Mouse (Mus musculus): Measurements from ENCODE around the gene Bcr.
"Not testable (repeated sequence)": the region's sequence is repeated elsewhere in the genome, so short reads cannot be mapped to it uniquely, and the experiment has no call there.

Bcr gene

GRCm38 (mm10) chr10:75060217-75060842, at the start of gene Bcr:
TSS of gene Bcr (plus strand) at chr10:75060592.
- in situ Hi-C loops (cut with MboI; ENCODE audit: unreplicated experiment in 2 of 2): loop anchor here (10.0 to 25.0 kb wide), 2 partner anchors 74 to 427 kb away; no protein-coding TSS in a partner anchor

- in situ Hi-C loops (cut with MboI; ENCODE audit: unreplicated experiment in 2 of 2): loop anchor here in 1 of 2 experiments (25.0 kb wide), 1 partner anchor 548 kb away; no protein-coding TSS in a partner anchor
Observed at GRCm38 (mm10) chr10:75010704-75011103, 49.7 kb upstream of the Bcr start.

GRCm38 (mm10) chr10:75015465-75015864, 44.9 kb upstream of the Bcr start:
- in situ Hi-C loops (cut with MboI; ENCODE audit: unreplicated experiment in 2 of 2): loop anchor here in 1 of 2 experiments (25.0 kb wide), 1 partner anchor 553 kb away; no protein-coding TSS in a partner anchor

GRCm38 (mm10) chr10:75016481-75016880, 43.9 kb upstream of the Bcr start:
- in situ Hi-C loops (cut with MboI; ENCODE audit: unreplicated experiment in 2 of 2): loop anchor here in 1 of 2 experiments (25.0 kb wide), 1 partner anchor 554 kb away; no protein-coding TSS in a partner anchor

GRCm38 (mm10) chr10:75020271-75020670, 40.1 kb upstream of the Bcr start:
- in situ Hi-C loops (cut with MboI; ENCODE audit: unreplicated experiment in 2 of 2): loop anchor here in 1 of 2 experiments (5.0 to 25.0 kb wide), 2 partner anchors 83 to 558 kb away; no protein-coding TSS in a partner anchor

- in situ Hi-C loops (cut with MboI; ENCODE audit: unreplicated experiment in 2 of 2): loop anchor here in 1 of 2 experiments (5.0 to 25.0 kb wide), 2 partner anchors 84 to 559 kb away; no protein-coding TSS in a partner anchor
Observed at GRCm38 (mm10) chr10:75021138-75021537, 39.3 kb upstream of the Bcr start.

- in situ Hi-C loops (cut with MboI; ENCODE audit: unreplicated experiment in 2 of 2): no loop called here
Observed at GRCm38 (mm10) chr10:75026491-75026890, 33.9 kb upstream of the Bcr start.

GRCm38 (mm10) chr10:75028743-75029142, 31.6 kb upstream of the Bcr start:
- in situ Hi-C loops (cut with MboI; ENCODE audit: unreplicated experiment in 2 of 2): no loop called here

GRCm38 (mm10) chr10:75029677-75030076, 30.7 kb upstream of the Bcr start:
- in situ Hi-C loops (cut with MboI; ENCODE audit: unreplicated experiment in 2 of 2): no loop called here

- in situ Hi-C loops (cut with MboI; ENCODE audit: unreplicated experiment in 2 of 2): no loop called here
Observed at GRCm38 (mm10) chr10:75030234-75030633, 30.2 kb upstream of the Bcr start.

- in situ Hi-C loops (cut with MboI; ENCODE audit: unreplicated experiment in 2 of 2): no loop called here
Observed at GRCm38 (mm10) chr10:75031345-75032114, 28.9 kb upstream of the Bcr start.

GRCm38 (mm10) chr10:75032395-75032794, 28.0 kb upstream of the Bcr start, which contains the start of gene Rsph14:
TSS of gene Rsph14 (minus strand) at chr10:75032586.
- in situ Hi-C loops (cut with MboI; ENCODE audit: unreplicated experiment in 2 of 2): no loop called here

- in situ Hi-C loops (cut with MboI; ENCODE audit: unreplicated experiment in 2 of 2): no loop called here
Observed at GRCm38 (mm10) chr10:75036883-75037379, 23.5 kb upstream of the Bcr start, which contains the start of gene Rab36. TSS of gene Rab36 (plus strand) at chr10:75037058.

GRCm38 (mm10) chr10:75042060-75042459, 18.3 kb upstream of the Bcr start:
- in situ Hi-C loops (cut with MboI; ENCODE audit: unreplicated experiment in 2 of 2): not testable (repeated sequence)

- in situ Hi-C loops (cut with MboI; ENCODE audit: unreplicated experiment in 2 of 2): no loop called here
Observed at GRCm38 (mm10) chr10:75044459-75044858, 15.9 kb upstream of the Bcr start.

GRCm38 (mm10) chr10:75045831-75046230, 14.6 kb upstream of the Bcr start:
- in situ Hi-C loops (cut with MboI; ENCODE audit: unreplicated experiment in 2 of 2): no loop called here

GRCm38 (mm10) chr10:75048711-75049110, 11.7 kb upstream of the Bcr start:
- in situ Hi-C loops (cut with MboI; ENCODE audit: unreplicated experiment in 2 of 2): no loop called here

- in situ Hi-C loops (cut with MboI; ENCODE audit: unreplicated experiment in 2 of 2): loop anchor here (10.0 to 25.0 kb wide), 3 partner anchors 107 to 436 kb away; no protein-coding TSS in a partner anchor
Observed at GRCm38 (mm10) chr10:75051364-75052074, 8.9 kb upstream of the Bcr start.

GRCm38 (mm10) chr10:75052902-75053301, 7.5 kb upstream of the Bcr start:
- in situ Hi-C loops (cut with MboI; ENCODE audit: unreplicated experiment in 2 of 2): loop anchor here (10.0 to 25.0 kb wide), 3 partner anchors 108 to 434 kb away; no protein-coding TSS in a partner anchor

GRCm38 (mm10) chr10:75053655-75054054, 6.7 kb upstream of the Bcr start:
- in situ Hi-C loops (cut with MboI; ENCODE audit: unreplicated experiment in 2 of 2): loop anchor here (10.0 to 25.0 kb wide), 3 partner anchors 109 to 434 kb away; no protein-coding TSS in a partner anchor

All from v-Abl transformed pro-B cells (cell line).